Mouse (Mus musculus) lung, postnatal 0 days (tissue): ENCODE measurements at regions not wholly inside any gene's neighbourhood (a gene's known extent, or its start where the extent isn't known, plus 50 kb on each side); places are given as distances from the start of the nearest gene placed in this dataset.

Experiments used
- ATAC-seq: fragments of 200-750 bp; cut with Nextera tagmentation; 2 replicates; pipeline ENCODE4 v1.8.0; 2017; ENCODE audit warnings: moderate library complexity
- DNase-seq: peaks from one replicate; pipeline ENCODE4 v3.0.0-alpha.2; 2016; ENCODE audit warnings: low spot score
- H3K27ac ChIP-seq: fragments of 300-500 bp; sonication (generic); 2 replicates; pipeline ENCODE4 v1.5.1; 2014; ENCODE audit warnings: antibody characterized with exemption, mild to moderate bottlenecking, low read length, mixed read lengths
- H3K27me3 ChIP-seq: fragments of 300-500 bp; sonication (generic); replicated peaks from 2 replicates; pipeline ENCODE4 v1.6.1; 2014; ENCODE audit warnings: low read length, mixed read lengths; ENCODE audit not compliant: insufficient read depth
- H3K36me3 ChIP-seq: fragments of 300-500 bp; sonication (generic); 2 replicates; pipeline ENCODE4 v1.6.1; 2014; ENCODE audit warnings: low read length, mixed read lengths; ENCODE audit not compliant: insufficient read depth
- H3K4me1 ChIP-seq: fragments of 300-500 bp; sonication (generic); 2 replicates; pipeline ENCODE4 v1.6.1; 2014; ENCODE audit warnings: antibody characterized with exemption, low read depth, low read length, mixed read lengths; ENCODE audit not compliant: insufficient read depth
- H3K4me2 ChIP-seq: fragments of 300-500 bp; sonication (generic); replicated peaks from 2 replicates; pipeline ENCODE4 v1.6.1; 2014; ENCODE audit warnings: low read depth, mild to moderate bottlenecking, low read length, moderate library complexity, mixed read lengths
- H3K4me3 ChIP-seq: fragments of 300-500 bp; sonication (generic); 2 replicates; pipeline ENCODE4 v1.5.1; 2014; ENCODE audit warnings: low read depth, low read length
- H3K9ac ChIP-seq: fragments of 300-500 bp; sonication (generic); replicated peaks from 2 replicates; pipeline ENCODE4 v1.6.1; 2014; ENCODE audit warnings: low read depth, mild to moderate bottlenecking
- H3K9me3 ChIP-seq: fragments of 300-500 bp; sonication (generic); 2 replicates; pipeline ENCODE4 v1.6.1; 2016; ENCODE audit warnings: low read length, mixed read lengths
- CTCF ChIP-seq: IDR thresholded peaks from 2 replicates; pipeline ENCODE4 v1.5.1; 2016; ENCODE audit warnings: antibody characterized with exemption, mild to moderate bottlenecking
- EP300 ChIP-seq: IDR thresholded peaks from 2 replicates; pipeline ENCODE4 v1.6.1; 2016; ENCODE audit warnings: antibody characterized with exemption, mild to moderate bottlenecking, control low read depth
- WGBS: fragments of 180-500 bp; shearing (Covaris S2); extraction: QIAGEN DNeasy Blood & Tissue Kit; methylation state at CpG from one replicate; pipeline ENCODE4 v1.1.7; 2014; 5-methylcytosine and 5-hydroxymethylcytosine counted together

DNA sequence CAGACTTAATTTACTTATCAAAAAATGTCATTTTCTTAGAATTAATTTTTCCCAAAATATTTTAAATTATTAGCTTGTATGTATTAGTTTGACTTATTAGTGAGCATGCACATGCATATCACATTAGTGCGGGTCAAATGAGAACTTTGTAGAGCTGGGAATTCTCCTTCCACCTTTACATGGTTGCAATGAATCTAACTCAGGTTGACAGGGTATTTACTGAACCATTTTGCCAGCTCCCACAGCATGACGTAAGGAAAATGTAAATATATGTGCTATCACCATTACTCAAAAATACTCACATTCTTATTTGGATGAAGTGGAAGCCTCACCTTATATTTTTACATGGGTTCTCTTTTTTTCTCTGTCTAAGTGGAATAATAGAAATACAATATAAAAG lies 179.4 kb upstream of the Ppfia2 start:
- H3K4me3 ChIP-seq: no peak overlapping the region
- no peaks in the 10 kb centered on the region for H3K27me3 ChIP-seq
- no peak overlapping the region for H3K27ac ChIP-seq
- no peak overlapping the region for H3K9ac ChIP-seq
- WGBS: 66% methylated on average over 2 of the region's 2 CpGs
- DNase-seq (no peak), ATAC-seq (no peak)
- no peaks in the 10 kb centered on the region for H3K36me3 ChIP-seq
- TF ChIP-seq CTCF (no peak), EP300 (no peak)
- no peaks in the 10 kb centered on the region for H3K4me1 ChIP-seq
- H3K4me2 ChIP-seq: no peak overlapping the region
- no peaks in the 10 kb centered on the region for H3K9me3 ChIP-seq

DNA sequence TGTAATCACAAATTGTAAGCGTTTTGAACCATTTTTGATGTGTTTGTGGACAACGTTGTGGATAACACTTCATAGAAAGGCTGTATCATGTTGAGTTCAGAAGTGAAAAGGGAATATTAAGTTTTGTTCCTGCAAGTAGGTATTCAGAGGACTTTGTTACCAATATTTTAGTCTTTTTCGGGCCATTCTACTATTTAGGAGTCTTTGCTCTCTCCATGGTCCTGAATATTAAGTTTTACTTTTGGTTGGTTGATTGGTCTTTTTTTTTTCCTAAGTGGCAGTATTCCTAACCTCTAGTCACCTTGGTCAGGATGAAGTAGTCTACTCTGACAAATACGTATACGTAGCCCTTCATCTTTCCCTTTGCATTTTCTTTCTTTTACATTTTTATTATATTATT lies 174.6 kb upstream of the Ppfia2 start:
- no peak overlapping the region for H3K4me2 ChIP-seq
- no peak for TF ChIP-seq EP300
- no peak for TF ChIP-seq CTCF
- no peak overlapping the region for H3K27ac ChIP-seq
- H3K4me1 ChIP-seq: no peaks in the 10 kb centered on the region
- no peak overlapping the region for H3K4me3 ChIP-seq
- H3K9me3 ChIP-seq: no peaks in the 10 kb centered on the region
- H3K36me3 ChIP-seq: no peaks in the 10 kb centered on the region
- 76% methylated on average over 5 of the region's 5 CpGs for WGBS
- H3K9ac ChIP-seq: no peak overlapping the region
- H3K27me3 ChIP-seq: no peaks in the 10 kb centered on the region
- ATAC-seq (no peak), DNase-seq (no peak)

GRCm38 (mm10) chr10:106335166-106335565 lies 135.0 kb upstream of the Ppfia2 start:
- WGBS: 77% methylated on average over 1 of the region's 1 CpGs
- ATAC-seq: no peak
- no peaks in the 10 kb centered on the region for H3K4me1 ChIP-seq
- H3K27me3 ChIP-seq: no peaks in the 10 kb centered on the region
- no peak overlapping the region for H3K9ac ChIP-seq
- H3K27ac ChIP-seq: no peak overlapping the region
- TF ChIP-seq EP300: no peak
- TF ChIP-seq CTCF: no peak
- no peak overlapping the region for H3K4me2 ChIP-seq
- H3K9me3 ChIP-seq: no peaks in the 10 kb centered on the region
- no peaks in the 10 kb centered on the region for H3K36me3 ChIP-seq
- no peak overlapping the region for H3K4me3 ChIP-seq
- DNase-seq: no peak

GRCm38 (mm10) chr10:106351663-106352062 lies 118.5 kb upstream of the Ppfia2 start:
- Histone ChIP-seq H3K4me1 (no peaks in the 10 kb centered on the region), H3K27ac (no peak overlapping the region), H3K4me2 (no peak overlapping the region), H3K27me3 (no peaks in the 10 kb centered on the region), H3K36me3 (no peaks in the 10 kb centered on the region), H3K4me3 (no peak overlapping the region), H3K9ac (no peak overlapping the region), H3K9me3 (no peaks in the 10 kb centered on the region)
- 67% methylated on average over 1 of the region's 1 CpGs for WGBS
- no peak for ATAC-seq
- DNase-seq: no peak
- TF ChIP-seq EP300: no peak
- no peak for TF ChIP-seq CTCF

- no peaks in the 10 kb centered on the region for H3K4me1 ChIP-seq
- 63% methylated on average over 1 of the region's 1 CpGs for WGBS
- no peak overlapping the region for H3K27ac ChIP-seq
- no peaks in the 10 kb centered on the region for H3K36me3 ChIP-seq
- no peaks in the 10 kb centered on the region for H3K27me3 ChIP-seq
- H3K9ac ChIP-seq: no peak overlapping the region
- H3K4me2 ChIP-seq: no peak overlapping the region
- TF ChIP-seq CTCF (no peak), EP300 (no peak)
- ATAC-seq (no peak), DNase-seq (no peak)
- H3K4me3 ChIP-seq: no peak overlapping the region
- no peaks in the 10 kb centered on the region for H3K9me3 ChIP-seq
These were observed 94.5 kb upstream of the Ppfia2 start for GRCm38 (mm10) chr10:106375653-106376052.

- Histone ChIP-seq H3K27me3 (no peaks in the 10 kb centered on the region), H3K4me3 (no peak overlapping the region), H3K36me3 (no peaks in the 10 kb centered on the region), H3K4me1 (no peaks in the 10 kb centered on the region), H3K4me2 (no peak overlapping the region), H3K9me3 (no peaks in the 10 kb centered on the region), H3K27ac (no peak overlapping the region), H3K9ac (no peak overlapping the region)
- ATAC-seq (no peak), DNase-seq (no peak)
- 56% methylated on average over 3 of the region's 3 CpGs for WGBS
- TF ChIP-seq CTCF (no peak), EP300 (no peak)
These were observed 94.0 kb upstream of the Ppfia2 start for GRCm38 (mm10) chr10:106376161-106376560.

- no peaks in the 10 kb centered on the region for H3K9me3 ChIP-seq
- H3K36me3 ChIP-seq: no peaks in the 10 kb centered on the region
- ATAC-seq (no peak), DNase-seq (no peak)
- no peak overlapping the region for H3K9ac ChIP-seq
- WGBS: 58% methylated on average over 2 of the region's 2 CpGs
- no peaks in the 10 kb centered on the region for H3K27me3 ChIP-seq
- TF ChIP-seq CTCF: no peak
- H3K4me2 ChIP-seq: no peak overlapping the region
- H3K27ac ChIP-seq: no peak overlapping the region
- H3K4me1 ChIP-seq: no peaks in the 10 kb centered on the region
- H3K4me3 ChIP-seq: no peak overlapping the region
These were observed 89.5 kb upstream of the Ppfia2 start for GRCm38 (mm10) chr10:106380628-106381027.
